Mouse (Mus musculus): Measurements from ENCODE around the gene Fgfr2.

GRCm38 (mm10) chr7:132554091-132554490 is 569.1 kb downstream of the Fgfr2 start:
- TF ChIP-seq CEBPB (IDR thresholded peaks at IDR 0.05; ENCODE audit: low read depth) (no peak), CTCF (IDR thresholded peaks at IDR 0.05; ENCODE audit: control insufficient read depth, insufficient read depth, insufficient read length) (no peak), USF1 (IDR thresholded peaks at IDR 0.05; ENCODE audit: low read depth) (no peak), MAX (IDR thresholded peaks at IDR 0.05) (no peak), MYOD1 (IDR thresholded peaks at IDR 0.05; ENCODE audit: control insufficient read depth, insufficient read length, low read depth) (no peak), MYOG (IDR thresholded peaks at IDR 0.05; ENCODE audit: control insufficient read depth, extremely low read depth, insufficient read length) (no peak), FOSL1 (IDR thresholded peaks at IDR 0.05; ENCODE audit: insufficient read depth, low read length, poor library complexity, severe bottlenecking) (no peak)
